Mouse (Mus musculus): Measurements from ENCODE around the gene Smarca1. TPM values are rescaled to one million over a fixed set of nuclear protein-coding genes. Genes with fewer than 3 reads are reported as not detected.

Smarca1 gene
- polyA plus RNA-seq, 1 experiment from 2014 or later, result 47.1 TPM

DNA sequence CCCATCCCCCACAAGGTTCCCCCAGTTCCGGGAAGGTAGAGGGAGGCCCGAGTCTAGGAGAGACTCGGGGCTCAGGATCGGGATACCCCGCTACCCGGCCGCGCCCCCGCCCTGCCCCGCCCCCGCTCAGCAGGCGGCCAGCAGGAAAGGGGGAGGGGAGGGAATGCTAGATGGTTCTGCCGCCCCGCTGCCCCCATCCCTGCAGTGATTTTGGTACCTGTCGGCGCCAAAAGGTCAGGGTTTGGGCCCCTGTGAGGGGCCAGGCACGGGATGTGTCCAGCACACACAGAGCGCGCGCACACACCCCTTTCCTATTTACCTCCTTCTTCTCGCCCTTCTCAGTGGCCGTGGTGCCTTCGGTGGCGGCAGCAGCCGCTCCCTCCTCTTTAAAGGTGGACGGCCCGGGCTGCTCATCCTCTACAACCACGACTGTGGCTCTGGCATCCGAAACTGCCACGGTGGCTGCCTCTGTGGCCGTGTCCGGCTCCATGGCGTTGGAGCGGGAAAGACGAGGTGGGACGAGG is 805 bp downstream of the Smarca1 start:
- Histone ChIP-seq H3K27ac (peak overlapping the region; percentile 89), H3K4me3 (replicated peaks) (peak overlapping the region; percentile 58), H3K27me3 (no peaks in the 10 kb centered on the region), H3K36me3 (no peaks in the 10 kb centered on the region), H3K4me2 (peak overlapping the region; percentile 56), H3K4me1 (replicated peaks) (no peaks in the 10 kb centered on the region), H3K9me3 (no peaks in the 10 kb centered on the region), H3K9ac (replicated peaks) (peak overlapping the region; percentile 72)
- ATAC-seq (ENCODE audit: insufficient number of reproducible peaks, insufficient read depth, low FRiP score, low TSS enrichment, low read depth), result peak; percentile 76
- WGBS, result 21% methylated on average over 25 of the region's 36 CpGs

DNA sequence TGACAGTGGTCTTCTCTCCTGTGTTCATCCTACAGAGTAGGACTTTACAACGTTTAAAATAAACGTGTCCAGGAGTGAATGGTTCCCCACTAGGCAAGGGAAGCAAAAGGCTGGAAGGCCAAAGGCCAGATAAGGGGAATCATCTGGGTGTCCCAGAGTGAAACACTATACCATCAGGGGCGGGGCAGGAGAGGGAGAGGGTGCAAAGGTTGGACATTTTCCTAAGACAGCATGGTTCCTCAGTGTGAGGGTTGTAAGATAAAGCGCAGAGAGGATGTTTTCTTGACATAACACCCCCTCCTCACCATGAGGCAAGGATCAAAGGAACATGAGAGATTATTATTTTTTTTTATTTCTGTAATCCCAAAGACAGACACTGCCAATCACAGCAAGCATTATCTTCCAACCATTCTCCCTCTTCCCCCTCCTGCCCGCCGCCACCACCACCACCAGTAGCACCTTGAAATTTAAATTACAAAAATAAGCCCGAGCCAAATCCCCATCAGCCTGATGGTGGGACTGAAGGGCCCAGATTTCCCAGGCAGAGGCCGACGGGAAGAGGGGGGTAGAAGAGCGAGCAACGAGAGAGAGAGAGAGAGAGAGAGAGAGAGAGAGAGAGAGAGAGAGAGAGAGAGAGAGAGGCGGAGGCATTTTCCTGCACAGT is 1.4 kb downstream of the Smarca1 start:
- H3K9me3 ChIP-seq, result no peaks in the 10 kb centered on the region
- peak overlapping the region; percentile 89; the same call in 1 of the 2 replicates for H3K27ac ChIP-seq
- peak overlapping the region; percentile 72 for H3K9ac ChIP-seq (replicated peaks)
- H3K4me1 ChIP-seq (replicated peaks), result no peaks in the 10 kb centered on the region
- H3K4me2 ChIP-seq, result peak overlapping the region; percentile 56
- H3K36me3 ChIP-seq, result no peaks in the 10 kb centered on the region
- WGBS, result 12% methylated on average over 9 of the region's 12 CpGs
- no peak for ATAC-seq (ENCODE audit: insufficient number of reproducible peaks, insufficient read depth, low FRiP score, low TSS enrichment, low read depth)
- no peaks in the 10 kb centered on the region for H3K27me3 ChIP-seq
- peak overlapping the region; percentile 58 for H3K4me3 ChIP-seq (replicated peaks)

DNA sequence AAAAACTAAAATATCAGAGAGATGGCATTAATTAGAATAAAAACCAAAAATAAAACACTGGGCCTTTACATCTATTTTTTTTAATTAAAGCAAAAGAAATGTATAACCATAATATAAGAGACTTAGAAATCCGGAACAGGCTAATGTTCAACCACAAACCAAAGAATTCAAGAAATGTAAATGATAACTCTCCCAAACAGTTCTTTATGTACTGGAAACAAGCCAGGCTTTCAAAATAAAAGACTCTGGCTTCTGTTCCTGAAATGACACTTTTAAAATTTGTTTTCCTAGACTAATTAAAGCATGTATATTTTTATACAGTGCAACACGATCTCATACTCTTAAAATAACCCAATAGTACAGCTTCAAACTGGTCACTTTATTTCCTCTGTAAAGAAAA is 5.4 kb downstream of the Smarca1 start:
- Histone ChIP-seq H3K4me1 (replicated peaks) (no peaks in the 10 kb centered on the region), H3K9ac (replicated peaks) (no peak overlapping the region), H3K27me3 (no peaks in the 10 kb centered on the region), H3K36me3 (no peaks in the 10 kb centered on the region; the same call in 1 of the 2 replicates), H3K4me2 (no peak overlapping the region), H3K27ac (no peak overlapping the region), H3K9me3 (no peaks in the 10 kb centered on the region), H3K4me3 (replicated peaks) (no peak overlapping the region)
- 73% methylated on average over 2 of the region's 2 CpGs for WGBS
- ATAC-seq (ENCODE audit: insufficient number of reproducible peaks, insufficient read depth, low FRiP score, low TSS enrichment, low read depth), result no peak

DNA sequence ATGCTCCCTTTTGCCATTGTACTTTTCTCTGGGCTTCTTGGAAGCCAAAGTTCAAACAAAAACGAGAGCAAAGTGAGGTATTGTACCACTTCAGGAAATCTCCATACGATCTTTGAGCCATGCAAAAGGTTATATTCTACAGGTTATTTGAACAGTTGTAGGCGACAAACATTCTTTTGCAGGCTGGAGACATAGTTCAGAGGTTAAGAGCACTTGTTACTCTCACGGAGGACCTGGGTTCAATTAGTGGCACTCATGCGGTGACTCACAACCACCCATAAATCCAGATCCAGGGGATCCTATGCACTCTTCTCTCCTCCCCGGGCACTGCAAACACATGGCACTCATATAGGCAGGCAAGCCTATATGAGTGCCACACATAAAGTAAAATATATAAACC is 10.0 kb downstream of the Smarca1 start:
- Histone ChIP-seq H3K27me3 (no peaks in the 10 kb centered on the region), H3K36me3 (no peaks in the 10 kb centered on the region; the same call in 1 of the 2 replicates), H3K27ac (no peak overlapping the region), H3K4me2 (no peak overlapping the region), H3K4me1 (replicated peaks) (no peaks in the 10 kb centered on the region), H3K4me3 (replicated peaks) (no peak overlapping the region), H3K9ac (replicated peaks) (no peak overlapping the region), H3K9me3 (no peaks in the 10 kb centered on the region)
- WGBS, result 58% methylated on average over 6 of the region's 6 CpGs
- ATAC-seq (ENCODE audit: insufficient number of reproducible peaks, insufficient read depth, low FRiP score, low TSS enrichment, low read depth), result no peak

DNA sequence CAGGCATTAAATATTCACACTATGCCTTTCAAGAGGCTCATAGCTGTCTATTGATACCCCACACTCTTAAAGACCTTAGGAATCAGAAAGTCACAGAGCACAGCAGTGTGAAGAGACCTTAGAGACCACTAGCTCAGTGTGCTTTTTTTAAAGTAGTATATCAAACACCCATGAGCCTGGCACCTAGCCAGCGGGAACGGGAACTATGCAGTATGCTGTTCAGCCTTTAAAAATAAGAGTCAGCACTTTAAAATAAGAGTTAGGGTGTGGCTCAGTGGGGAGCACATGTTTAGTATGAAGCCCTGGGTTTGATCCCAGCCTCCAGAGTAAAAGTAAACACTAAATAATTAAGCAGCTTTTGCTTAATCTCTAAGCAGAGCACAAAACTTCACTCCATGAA is 12.7 kb downstream of the Smarca1 start:
- Histone ChIP-seq H3K9ac (replicated peaks) (no peak overlapping the region), H3K36me3 (no peaks in the 10 kb centered on the region; the same call in 1 of the 2 replicates), H3K27ac (no peak overlapping the region), H3K27me3 (no peaks in the 10 kb centered on the region), H3K9me3 (no peaks in the 10 kb centered on the region), H3K4me1 (replicated peaks) (no peaks in the 10 kb centered on the region), H3K4me3 (replicated peaks) (no peak overlapping the region), H3K4me2 (no peak overlapping the region)
- 44% methylated on average over 2 of the region's 2 CpGs for WGBS
- no peak for ATAC-seq (ENCODE audit: insufficient number of reproducible peaks, insufficient read depth, low FRiP score, low TSS enrichment, low read depth)

DNA sequence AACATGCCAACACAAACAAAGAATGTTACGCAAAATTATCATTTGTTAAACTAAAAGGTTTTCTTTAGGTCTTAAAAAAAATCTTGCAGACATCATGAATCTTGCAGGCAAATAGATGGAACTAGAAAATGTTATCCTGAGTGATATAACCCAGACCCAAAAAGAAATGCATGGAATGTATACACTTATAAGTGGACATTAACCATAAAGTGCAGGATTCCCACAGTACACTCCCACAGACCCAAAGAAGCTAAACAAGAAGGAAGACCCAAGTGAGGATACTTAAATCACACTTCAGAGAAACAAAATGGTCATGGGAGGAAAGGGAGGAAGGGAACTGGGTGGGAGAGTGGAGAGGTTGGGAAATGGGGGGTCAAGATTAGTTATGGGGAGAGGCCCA is 34.2 kb downstream of the Smarca1 start:
- ATAC-seq (ENCODE audit: insufficient number of reproducible peaks, insufficient read depth, low FRiP score, low TSS enrichment, low read depth), result no peak
- Histone ChIP-seq H3K9ac (replicated peaks) (no peak overlapping the region), H3K4me1 (replicated peaks) (no peaks in the 10 kb centered on the region), H3K4me2 (no peak overlapping the region), H3K36me3 (peaks cover 12% of the 10 kb centered on the region; the same call in 1 of the 2 replicates), H3K4me3 (replicated peaks) (no peak overlapping the region), H3K27me3 (no peaks in the 10 kb centered on the region), H3K9me3 (no peaks in the 10 kb centered on the region), H3K27ac (no peak overlapping the region)
- WGBS, result 89% methylated on average over 1 of the region's 1 CpGs

DNA sequence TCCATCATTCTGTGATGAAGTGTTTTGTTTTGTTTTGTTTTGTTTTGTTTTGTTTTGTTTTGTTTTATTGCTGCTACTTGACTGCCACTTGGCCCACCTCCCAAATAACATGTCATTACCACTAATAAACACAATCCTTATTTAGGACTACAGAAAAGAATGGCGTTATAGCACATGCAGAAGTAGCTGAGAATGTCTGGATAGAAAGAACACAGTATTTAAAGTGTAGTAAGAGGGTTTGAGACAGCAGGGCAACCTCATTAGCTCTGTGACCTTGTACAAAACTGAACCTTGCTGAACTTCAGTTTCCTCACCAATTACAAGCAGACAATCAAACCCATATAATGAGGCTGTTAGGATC is 57.0 kb downstream of the Smarca1 start:
- H3K4me3 ChIP-seq (replicated peaks), result no peak overlapping the region
- no peak overlapping the region for H3K27ac ChIP-seq
- H3K27me3 ChIP-seq, result no peaks in the 10 kb centered on the region
- 48% methylated on average over 1 of the region's 1 CpGs for WGBS
- H3K4me2 ChIP-seq, result no peak overlapping the region
- no peaks in the 10 kb centered on the region for H3K4me1 ChIP-seq (replicated peaks)
- H3K9me3 ChIP-seq, result no peaks in the 10 kb centered on the region
- ATAC-seq (ENCODE audit: insufficient number of reproducible peaks, insufficient read depth, low FRiP score, low TSS enrichment, low read depth), result no peak
- no peak overlapping the region for H3K9ac ChIP-seq (replicated peaks)
- 0 out of 2 replicates have a peak, but pooled peaks cover 3% of the 10 kb centered on the region for H3K36me3 ChIP-seq

DNA sequence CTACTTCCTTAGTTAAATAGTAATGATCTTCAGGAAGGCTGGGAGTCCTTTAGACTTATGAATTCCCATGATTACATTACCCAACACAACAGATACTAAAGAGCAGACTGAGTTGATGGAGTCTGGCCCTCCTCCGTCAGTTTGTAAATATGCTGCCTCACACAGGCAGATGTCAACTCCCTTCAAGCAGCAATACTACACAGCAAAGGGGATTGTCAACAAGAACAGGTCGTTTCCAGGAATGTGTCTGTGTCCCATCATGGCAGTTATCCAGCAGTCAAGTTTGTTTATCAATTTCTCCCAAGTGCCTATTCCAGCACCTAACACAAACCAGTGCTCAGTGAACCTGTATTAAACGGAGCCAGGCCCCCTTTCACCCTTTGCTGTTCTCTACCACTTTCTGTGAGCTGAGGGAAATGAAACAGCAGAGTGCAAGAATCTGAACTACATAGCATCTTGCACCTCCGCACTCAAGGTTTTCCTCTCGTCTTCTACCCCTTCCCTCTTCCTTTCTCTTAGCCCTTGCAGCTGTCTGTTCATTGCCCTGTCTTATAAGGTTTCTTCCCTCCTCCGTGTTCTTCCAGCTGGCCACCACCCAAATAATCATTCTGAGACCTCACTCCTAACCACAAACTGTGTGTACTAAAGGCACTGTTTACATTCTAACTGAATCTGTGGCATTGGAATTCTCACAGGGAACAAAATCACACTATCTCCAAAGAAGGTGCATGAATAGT is 57.5 kb downstream of the Smarca1 start:
- H3K27me3 ChIP-seq, result no peaks in the 10 kb centered on the region
- H3K4me3 ChIP-seq (replicated peaks), result no peak overlapping the region
- no peak overlapping the region for H3K9ac ChIP-seq (replicated peaks)
- 0 out of 2 replicates have a peak, but pooled peaks cover 3% of the 10 kb centered on the region for H3K36me3 ChIP-seq
- no peak overlapping the region for H3K4me2 ChIP-seq
- ATAC-seq (ENCODE audit: insufficient number of reproducible peaks, insufficient read depth, low FRiP score, low TSS enrichment, low read depth), result no peak
- 61% methylated on average over 6 of the region's 6 CpGs for WGBS
- no peaks in the 10 kb centered on the region for H3K4me1 ChIP-seq (replicated peaks)
- H3K9me3 ChIP-seq, result no peaks in the 10 kb centered on the region
- H3K27ac ChIP-seq, result no peak overlapping the region

DNA sequence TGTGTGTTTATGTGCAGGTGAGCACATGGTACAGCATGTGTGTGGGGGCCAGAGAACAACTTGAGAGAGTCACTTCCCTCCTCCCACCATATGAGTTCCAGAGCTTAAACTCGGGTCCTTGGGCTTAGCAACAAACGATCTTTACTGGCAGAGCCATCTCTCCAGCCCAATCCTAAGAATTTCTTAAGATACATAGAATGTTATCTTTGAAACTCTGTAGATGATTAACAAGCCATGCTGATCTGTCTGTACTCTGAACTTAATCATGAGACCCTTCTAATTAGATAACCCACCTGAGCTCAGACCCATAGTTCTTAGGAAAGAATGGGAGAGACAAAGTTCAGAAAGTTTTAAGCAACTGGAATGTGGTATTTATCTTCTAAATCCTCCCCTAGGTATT is 59.3 kb downstream of the Smarca1 start:
- Histone ChIP-seq H3K36me3 (0 out of 2 replicates have a peak, but pooled peaks cover 3% of the 10 kb centered on the region), H3K4me2 (no peak overlapping the region), H3K9ac (replicated peaks) (no peak overlapping the region), H3K4me3 (replicated peaks) (no peak overlapping the region), H3K9me3 (no peaks in the 10 kb centered on the region), H3K27me3 (no peaks in the 10 kb centered on the region), H3K27ac (no peak overlapping the region), H3K4me1 (replicated peaks) (no peaks in the 10 kb centered on the region)
- no peak for ATAC-seq (ENCODE audit: insufficient number of reproducible peaks, insufficient read depth, low FRiP score, low TSS enrichment, low read depth)
- WGBS, result 79% methylated on average over 2 of the region's 2 CpGs

DNA sequence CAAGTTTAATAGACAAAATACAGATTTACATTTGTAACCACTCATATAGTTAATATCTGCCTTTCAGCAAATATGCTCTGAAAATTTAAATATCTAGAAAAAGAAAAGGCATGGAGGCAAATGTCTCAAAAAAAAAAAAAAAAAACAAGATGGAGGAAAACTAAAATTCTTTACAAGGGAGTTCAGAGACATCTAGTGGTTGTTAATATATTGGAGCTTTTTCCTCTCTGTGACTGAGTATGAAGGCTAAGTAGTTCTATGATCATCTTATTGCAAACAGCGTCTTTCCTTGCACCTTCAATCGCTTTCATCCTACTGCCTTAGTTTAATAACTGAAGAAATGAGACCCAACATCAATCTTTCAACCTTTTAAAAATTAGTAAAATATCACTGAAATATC is 72.2 kb downstream of the Smarca1 start:
- Histone ChIP-seq H3K4me2 (no peak overlapping the region), H3K9me3 (no peaks in the 10 kb centered on the region)
- 62% methylated on average over 2 of the region's 2 CpGs for WGBS

DNA sequence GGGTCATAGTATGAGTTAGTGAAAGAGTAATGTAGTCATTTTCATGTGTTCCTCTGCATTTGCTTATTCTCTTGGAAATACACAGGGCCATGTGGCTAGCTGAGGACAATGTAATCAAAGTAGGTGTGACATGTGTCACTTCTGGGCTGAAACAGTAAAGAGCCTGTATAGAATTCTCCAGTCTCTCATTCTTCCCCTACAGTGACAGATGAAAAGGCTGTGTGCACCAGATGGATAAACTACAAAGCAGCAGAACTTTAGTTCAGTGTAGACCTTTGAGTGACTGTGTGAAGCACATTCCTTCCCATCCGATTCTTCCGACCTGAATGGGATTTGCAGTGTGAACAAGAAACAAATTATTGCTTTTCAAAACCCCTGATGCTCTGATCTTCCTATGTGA is 84.1 kb downstream of the Smarca1 start:
- no peaks in the 10 kb centered on the region for H3K36me3 ChIP-seq
- no peak overlapping the region for H3K27ac ChIP-seq
- no peaks in the 10 kb centered on the region for H3K4me1 ChIP-seq (replicated peaks)
- H3K9ac ChIP-seq (replicated peaks), result no peak overlapping the region
- H3K4me2 ChIP-seq, result no peak overlapping the region
- 88% methylated on average over 2 of the region's 2 CpGs for WGBS
- ATAC-seq (ENCODE audit: insufficient number of reproducible peaks, insufficient read depth, low FRiP score, low TSS enrichment, low read depth), result no peak
- no peaks in the 10 kb centered on the region for H3K27me3 ChIP-seq
- no peak overlapping the region for H3K4me3 ChIP-seq (replicated peaks)
- H3K9me3 ChIP-seq, result no peaks in the 10 kb centered on the region

More for the DNA sequence above, 72.2 kb downstream of the Smarca1 start:
- ATAC-seq (ENCODE audit: insufficient number of reproducible peaks, insufficient read depth, low FRiP score, low TSS enrichment, low read depth), result no peak
- Histone ChIP-seq H3K36me3 (no peaks in the 10 kb centered on the region), H3K27ac (no peak overlapping the region), H3K4me1 (replicated peaks) (no peaks in the 10 kb centered on the region), H3K4me3 (replicated peaks) (no peak overlapping the region), H3K27me3 (no peaks in the 10 kb centered on the region), H3K9ac (replicated peaks) (no peak overlapping the region)

Measured in limb, embryonic 12.5 days (tissue).